Mouse (Mus musculus) embryonic facial prominence, embryonic 11.5 days (tissue): Measurements from ENCODE around the gene Spdye4b. TPM values are rescaled to one million over a fixed set of nuclear protein-coding genes. Genes with fewer than 3 reads are reported as not detected.

Experiments used
- ATAC-seq: fragments of 200-750 bp; cut with Nextera tagmentation; replicated peaks from 2 replicates; pipeline ENCODE4 v1.8.0; 2017; ENCODE audit warnings: low read depth; ENCODE audit not compliant: insufficient number of reproducible peaks, low FRiP score, low TSS enrichment
- DNase-seq: peaks from one replicate; pipeline ENCODE4 v3.0.0-alpha.2; 2015; ENCODE audit warnings: low spot score
- H3K27ac ChIP-seq: fragments of 300-500 bp; sonication (generic); replicated peaks from 2 replicates; pipeline ENCODE4 v1.5.1; 2014; ENCODE audit warnings: mild to moderate bottlenecking, low read depth, low read length, control low read depth
- H3K27me3 ChIP-seq: fragments of 300-500 bp; sonication (generic); 2 replicates; pipeline ENCODE4 v1.6.1; 2014; ENCODE audit warnings: mild to moderate bottlenecking, low read length, moderate library complexity, mixed read lengths; ENCODE audit not compliant: control insufficient read depth, insufficient read depth
- H3K36me3 ChIP-seq: fragments of 300-500 bp; sonication (generic); replicated peaks from 2 replicates; pipeline ENCODE4 v1.6.1; 2014; ENCODE audit warnings: low read depth, mild to moderate bottlenecking, low read length, moderate library complexity, mixed read lengths; ENCODE audit not compliant: control insufficient read depth, insufficient read depth
- H3K4me1 ChIP-seq: fragments of 300-500 bp; sonication (generic); 2 replicates; pipeline ENCODE4 v1.6.1; 2014; ENCODE audit warnings: low read length, mixed read lengths; ENCODE audit not compliant: control insufficient read depth, insufficient read depth
- H3K4me2 ChIP-seq: fragments of 300-500 bp; sonication (generic); 2 replicates; pipeline ENCODE4 v1.6.1; 2014; ENCODE audit warnings: low read depth, mild to moderate bottlenecking, control low read depth, low read length, moderate library complexity
- H3K4me3 ChIP-seq: fragments of 300-500 bp; sonication (generic); 2 replicates; pipeline ENCODE4 v1.5.1; 2014; ENCODE audit warnings: low read depth, low read length, control low read depth
- H3K9ac ChIP-seq: fragments of 300-500 bp; sonication (generic); replicated peaks from 2 replicates; pipeline ENCODE4 v1.6.1; 2014; ENCODE audit warnings: mild to moderate bottlenecking, control low read depth, low read length
- H3K9me3 ChIP-seq: fragments of 300-500 bp; sonication (generic); replicated peaks from 2 replicates; pipeline ENCODE4 v1.6.1; 2016; ENCODE audit warnings: mild to moderate bottlenecking, low read length, inconsistent platforms, mixed read lengths; ENCODE audit not compliant: control insufficient read depth
- WGBS: fragments of 180-500 bp; shearing (Covaris S2); extraction: QIAGEN DNeasy Blood & Tissue Kit; methylation state at CpG from one replicate; pipeline ENCODE4 v1.1.7; 2014; 5-methylcytosine and 5-hydroxymethylcytosine counted together
- polyA plus RNA-seq: library from polyadenylated mRNA; unstranded; fragments of >200 nt; fragmentation: Nextera tagmentation; extraction: Ambion mirVana; gene quantifications from 2 replicates; pipeline ENCODE4 v1.2.1, GENCODE M21; 2014

Spdye4b gene
- polyA plus RNA-seq, 1 experiment from 2014 or later: not detected

GRCm38 (mm10) chr5:143149536-143149935 lies 31.3 kb upstream of the Spdye4b start:
- H3K27me3 ChIP-seq: no peaks in the 10 kb centered on the region
- no peak overlapping the region for H3K9ac ChIP-seq
- WGBS: 92% methylated on average over 2 of the region's 2 CpGs
- no peak overlapping the region for H3K27ac ChIP-seq
- no peaks in the 10 kb centered on the region for H3K4me1 ChIP-seq
- no peak overlapping the region for H3K4me3 ChIP-seq
- no peaks in the 10 kb centered on the region for H3K36me3 ChIP-seq
- DNase-seq: no peak
- no peak overlapping the region for H3K4me2 ChIP-seq
- H3K9me3 ChIP-seq: no peaks in the 10 kb centered on the region
- ATAC-seq: no peak

- Histone ChIP-seq H3K27me3 (no peaks in the 10 kb centered on the region), H3K4me3 (no peak overlapping the region), H3K9me3 (no peaks in the 10 kb centered on the region), H3K36me3 (no peaks in the 10 kb centered on the region), H3K4me2 (no peak overlapping the region), H3K4me1 (no peaks in the 10 kb centered on the region), H3K9ac (no peak overlapping the region), H3K27ac (no peak overlapping the region)
- 85% methylated on average over 2 of the region's 2 CpGs for WGBS
- no peak for DNase-seq
- ATAC-seq: no peak
Observed at GRCm38 (mm10) chr5:143150044-143150443, 30.8 kb upstream of the Spdye4b start.

GRCm38 (mm10) chr5:143153756-143154155 lies 27.1 kb upstream of the Spdye4b start:
- DNase-seq (no peak), ATAC-seq (no peak)
- Histone ChIP-seq H3K9me3 (no peaks in the 10 kb centered on the region), H3K4me3 (no peak overlapping the region), H3K4me1 (no peaks in the 10 kb centered on the region), H3K36me3 (no peaks in the 10 kb centered on the region), H3K9ac (no peak overlapping the region), H3K27me3 (peaks cover 7% of the 10 kb centered on the region), H3K4me2 (no peak overlapping the region), H3K27ac (no peak overlapping the region)
- WGBS: 89% methylated on average over 10 of the region's 10 CpGs

- 89% methylated on average over 3 of the region's 3 CpGs for WGBS
- ATAC-seq: no peak
- no peaks in the 10 kb centered on the region for H3K36me3 ChIP-seq
- peaks cover 11% of the 10 kb centered on the region for H3K27me3 ChIP-seq
- no peak overlapping the region for H3K27ac ChIP-seq
- no peaks in the 10 kb centered on the region for H3K4me1 ChIP-seq
- H3K9ac ChIP-seq: no peak overlapping the region
- no peaks in the 10 kb centered on the region for H3K9me3 ChIP-seq
- DNase-seq: no peak
- H3K4me3 ChIP-seq: no peak overlapping the region
- no peak overlapping the region for H3K4me2 ChIP-seq
Observed at GRCm38 (mm10) chr5:143155534-143155933, 25.3 kb upstream of the Spdye4b start.

- no peaks in the 10 kb centered on the region; the same call in 1 of the 2 replicates for H3K27me3 ChIP-seq
- no peak overlapping the region for H3K9ac ChIP-seq
- 11% methylated on average over 18 of the region's 18 CpGs for WGBS
- DNase-seq (peak; percentile 15), ATAC-seq (peak; percentile 6; the same call in 1 of the 2 replicates)
- no peaks in the 10 kb centered on the region for H3K9me3 ChIP-seq
- H3K4me2 ChIP-seq: no peak overlapping the region
- H3K27ac ChIP-seq: no peak overlapping the region
- H3K36me3 ChIP-seq: no peaks in the 10 kb centered on the region
- no peaks in the 10 kb centered on the region for H3K4me1 ChIP-seq
- no peak overlapping the region for H3K4me3 ChIP-seq
Observed at GRCm38 (mm10) chr5:143165508-143166070, 15.2 kb upstream of the Spdye4b start.

- Histone ChIP-seq H3K9me3 (no peaks in the 10 kb centered on the region), H3K4me3 (no peak overlapping the region), H3K27ac (no peak overlapping the region), H3K27me3 (no peaks in the 10 kb centered on the region), H3K4me1 (no peaks in the 10 kb centered on the region; the same call in 1 of the 2 replicates), H3K36me3 (peaks cover 27% of the 10 kb centered on the region), H3K4me2 (no peak overlapping the region), H3K9ac (no peak overlapping the region)
- ATAC-seq: no peak
- WGBS: 91% methylated on average over 4 of the region's 4 CpGs
- DNase-seq: no peak
Observed at GRCm38 (mm10) chr5:143175970-143176369, 4.8 kb upstream of the Spdye4b start.

- no peak overlapping the region for H3K27ac ChIP-seq
- DNase-seq (no peak), ATAC-seq (no peak)
- no peak overlapping the region for H3K4me3 ChIP-seq
- no peaks in the 10 kb centered on the region for H3K27me3 ChIP-seq
- H3K4me1 ChIP-seq: no peaks in the 10 kb centered on the region; the same call in 1 of the 2 replicates
- no peak overlapping the region for H3K9ac ChIP-seq
- peaks cover 24% of the 10 kb centered on the region for H3K36me3 ChIP-seq
- 91% methylated on average over 3 of the region's 3 CpGs for WGBS
- no peaks in the 10 kb centered on the region for H3K9me3 ChIP-seq
- no peak overlapping the region for H3K4me2 ChIP-seq
Observed at GRCm38 (mm10) chr5:143177541-143178200, 3.1 kb upstream of the Spdye4b start.

- 45% methylated on average over 6 of the region's 6 CpGs for WGBS
- DNase-seq (peak; percentile 38), ATAC-seq (no peak)
- Histone ChIP-seq H3K27ac (no peak overlapping the region), H3K27me3 (no peaks in the 10 kb centered on the region), H3K9ac (no peak overlapping the region), H3K4me3 (no peak overlapping the region), H3K9me3 (no peaks in the 10 kb centered on the region), H3K36me3 (peaks cover 13% of the 10 kb centered on the region), H3K4me2 (no peak overlapping the region), H3K4me1 (no peaks in the 10 kb centered on the region; the same call in 1 of the 2 replicates)
Observed at GRCm38 (mm10) chr5:143179179-143179578, 1.6 kb upstream of the Spdye4b start.
